Comparison of ENCODE assay signal across 9 mouse cellular contexts in genomic region chr2:153668754-153669376, GRCm38 (mm10). TPM values are rescaled to one million over a fixed set of nuclear protein-coding genes. Genes with fewer than 3 reads are reported as not detected.
DNase-seq lines count a peak whose midpoint lies in the region; ATAC-seq and TF ChIP-seq lines count a peak whose summit lies in the region.
"Had no signal": no experiment of that assay in that cellular context is flagged by ENCODE, and none has a peak within 500 bp of the region (broad histone marks: within the 10 kb centered on the region; RNA-seq: fewer than 3 reads in every experiment).

No protein-coding gene starts in this region.

- H3K4me2 ChIP-seq in stomach, postnatal 0 days (replicated peaks; ENCODE audit: low read depth): no peak overlapping the region

- no peak overlapping the region for H3K4me3 ChIP-seq in ES-E14 (ENCODE audit: insufficient read depth in 1 of 2, low read depth in 1 of 2, low read length in 2 of 2, poor library complexity in 1 of 2, severe bottlenecking in 1 of 2)
- H3K4me3 ChIP-seq in stomach, postnatal 0 days (ENCODE audit: low read depth, low read length): no peak overlapping the region

- 57% methylated on average over 7 of the region's 7 CpGs for WGBS in stomach, postnatal 0 days

- no peak overlapping the region for H3K27ac ChIP-seq in ES-E14 (ENCODE audit: insufficient read depth, low read depth, low read length, poor library complexity, severe bottlenecking)
- no peak overlapping the region for H3K27ac ChIP-seq in stomach, postnatal 0 days (replicated peaks)

- intact Hi-C loops in heart, postnatal 25 days (cut with DNase I): loop anchor here (2.0 to 5.0 kb wide), 2 partner anchors 182 to 258 kb away; no protein-coding TSS in a partner anchor

- TF ChIP-seq CTCF in stomach, postnatal 0 days (IDR thresholded peaks at IDR 0.05; ENCODE audit: low read depth): peak; percentile 87

- DNase-seq in heart, adult 8-10 months (ENCODE audit: low spot score): peak; percentile 40
- DNase-seq in heart, postnatal 25 days (ENCODE audit: low spot score): no peak
- DNase-seq in ES-E14 (ENCODE audit: low read depth, low spot score): no peak
- DNase-seq in cerebellum, adult 8-10 months: peak; percentile 36
- peak; percentile 41 for DNase-seq in hindlimb bud, embryonic 11.5 days (ENCODE audit: extremely low spot score, low read depth, low spot score)
- DNase-seq in lung, postnatal 10 days: peak; percentile 48
- no peak for DNase-seq in stomach, postnatal 0 days (ENCODE audit: low spot score)
- no peak for DNase-seq in urinary bladder, adult 18-20 months (ENCODE audit: low spot score in 2 of 2)

- H3K4me1 ChIP-seq in ES-E14 (ENCODE audit: control insufficient read depth in 2 of 2, insufficient read depth in 2 of 2, low read length in 2 of 2, poor library complexity in 1 of 2): no peaks in the 10 kb centered on the region
- no peaks in the 10 kb centered on the region for H3K4me1 ChIP-seq in stomach, postnatal 0 days (replicated peaks; ENCODE audit: control insufficient read depth, insufficient read depth)

- H3K27me3 ChIP-seq in stomach, postnatal 0 days (ENCODE audit: control insufficient read depth, insufficient read depth, low read length): no peaks in the 10 kb centered on the region

- in situ Hi-C loops in ES-E14 (cut with MboI; ENCODE audit: low sequenced_read_pairs in 2 of 2, unreplicated experiment in 2 of 2): no loop called here

- peak; percentile 69; the same call in 1 of the 2 replicates for ATAC-seq in stomach, postnatal 0 days (ENCODE audit: low FRiP score, low TSS enrichment)

- no peak overlapping the region for H3K9ac ChIP-seq in ES-E14 (ENCODE audit: insufficient read depth, low read depth, low read length, poor library complexity, severe bottlenecking)
- no peak overlapping the region for H3K9ac ChIP-seq in stomach, postnatal 0 days (ENCODE audit: low read length)

- H3K9me3 ChIP-seq in ES-E14 (ENCODE audit: control insufficient read depth, insufficient read depth, low read depth, low read length): no peaks in the 10 kb centered on the region
- H3K9me3 ChIP-seq in stomach, postnatal 0 days (ENCODE audit: control insufficient read depth, low read length): no peaks in the 10 kb centered on the region

- no peak for TF ChIP-seq EP300 in stomach, postnatal 0 days (optimal IDR thresholded peaks at IDR 0.05)

- peaks cover 58% of the 10 kb centered on the region for H3K36me3 ChIP-seq in ES-E14 (ENCODE audit: control insufficient read depth, insufficient read depth, low read length, poor library complexity, severe bottlenecking)
- no peaks in the 10 kb centered on the region for H3K36me3 ChIP-seq in stomach, postnatal 0 days (ENCODE audit: control insufficient read depth, insufficient read depth, low read length)

TF ChIP-seq in ES-E14, 5 proteins besides CTCF, POLR2A, EP300 and RAD21:
- TF ChIP-seq CHD2 (IDR thresholded peaks at IDR 0.05; ENCODE audit: low read depth, low read length) (no peak), HCFC1 (IDR thresholded peaks at IDR 0.05; ENCODE audit: borderline replicate concordance, insufficient read depth, low read length) (no peak), ZC3H11A (IDR thresholded peaks at IDR 0.05; ENCODE audit: borderline replicate concordance, low read depth, low read length) (peak; percentile 32; the same call in 1 of the 2 replicates), ZNF384 (IDR thresholded peaks at IDR 0.05; ENCODE audit: low read depth, low read length) (no peak)

RNA-seq across cellular contexts. Expression of gene Dnmt3b, which starts 19.6 kb away (rescaled TPM):
- total RNA-seq in heart, adult 8-10 months (2022): 1 to 10 TPM in 2 of 4 experiments, under 1 TPM in 2; 0.57 to 1.4 (median 1.1) TPM
- 1 to 10 TPM; 1.3 to 1.4 TPM for total RNA-seq in heart, postnatal 25 days (2021)
- total RNA-seq in ES-E14 (2012; rRNA removed): 136 and 183 TPM in 2 replicates
- 2.6 and 3.0 TPM in 2 replicates for polyA plus RNA-seq in stomach, postnatal 0 days (2015; fragmentation: Nextera tagmentation; extraction: Ambion mirVana)

RNA-seq across cellular contexts. Expression of gene Dnmt3c, which starts 27.6 kb away (rescaled TPM):
- total RNA-seq in heart, adult 8-10 months (2022): not detected
- not detected for total RNA-seq in heart, postnatal 25 days (2021)
- total RNA-seq in ES-E14 (2012; rRNA removed): 0.27 TPM in 1 of 2 replicates, not detected in the other
- not detected in 2 replicates for polyA plus RNA-seq in stomach, postnatal 0 days (2015; fragmentation: Nextera tagmentation; extraction: Ambion mirVana)
- polyA plus RNA-seq: limb, embryonic 11.5 days had no signal

RNA-seq across cellular contexts. Expression of gene Commd7, which starts 36.3 kb away (rescaled TPM):
- 10 to 100 TPM; 10.7 to 14.7 (median 12.9) TPM for total RNA-seq in heart, adult 8-10 months (2022)
- total RNA-seq in heart, postnatal 25 days (2021): 10 to 100 TPM; 13.9 to 14.6 TPM
- total RNA-seq in ES-E14 (2012; rRNA removed): 9.1 and 12.7 TPM in 2 replicates
- 68.1 and 70.1 TPM in 2 replicates for polyA plus RNA-seq in stomach, postnatal 0 days (2015; fragmentation: Nextera tagmentation; extraction: Ambion mirVana)

Comparison
In these comparisons a context has a peak if more than half of its experiments do, and no peak if none do; other contexts are left out.
1. DNase-seq: peak in heart, adult 8-10 months (single experiment), cerebellum, adult 8-10 months (single experiment), hindlimb bud, embryonic 11.5 days (single experiment) and lung, postnatal 10 days (single experiment); none in heart, postnatal 25 days (single experiment), ES-E14 (single experiment), stomach, postnatal 0 days (single experiment) and urinary bladder, adult 18-20 months (0 of 2).
2. RNA of gene Dnmt3b, which starts 19.6 kb away (total RNA-seq): 136 to 183 TPM in ES-E14; 1.3 to 1.4 TPM in heart, postnatal 25 days and 0.57 to 1.4 TPM in heart, adult 8-10 months; every median in the first group is over 10 times any median in the second.